Mouse (Mus musculus) spleen, adult 2 months (tissue): ENCODE data around the gene Sart1.

Experiments
- CTCF ChIP-seq: fragments of 200-500 bp; IDR thresholded peaks from 2 replicates; pipeline ENCODE4 v1.5.1; 2011; ENCODE audit warnings: mild to moderate bottlenecking, inconsistent platforms; ENCODE audit not compliant: insufficient read depth, insufficient read length, insufficient replicate concordance; ENCODE audit errors: extremely low read depth
- POLR2A ChIP-seq: fragments of 200-500 bp; IDR thresholded peaks from 2 replicates; pipeline ENCODE4 v1.6.1; 2011; ENCODE audit warnings: low read depth, low read length, inconsistent platforms

DNA sequence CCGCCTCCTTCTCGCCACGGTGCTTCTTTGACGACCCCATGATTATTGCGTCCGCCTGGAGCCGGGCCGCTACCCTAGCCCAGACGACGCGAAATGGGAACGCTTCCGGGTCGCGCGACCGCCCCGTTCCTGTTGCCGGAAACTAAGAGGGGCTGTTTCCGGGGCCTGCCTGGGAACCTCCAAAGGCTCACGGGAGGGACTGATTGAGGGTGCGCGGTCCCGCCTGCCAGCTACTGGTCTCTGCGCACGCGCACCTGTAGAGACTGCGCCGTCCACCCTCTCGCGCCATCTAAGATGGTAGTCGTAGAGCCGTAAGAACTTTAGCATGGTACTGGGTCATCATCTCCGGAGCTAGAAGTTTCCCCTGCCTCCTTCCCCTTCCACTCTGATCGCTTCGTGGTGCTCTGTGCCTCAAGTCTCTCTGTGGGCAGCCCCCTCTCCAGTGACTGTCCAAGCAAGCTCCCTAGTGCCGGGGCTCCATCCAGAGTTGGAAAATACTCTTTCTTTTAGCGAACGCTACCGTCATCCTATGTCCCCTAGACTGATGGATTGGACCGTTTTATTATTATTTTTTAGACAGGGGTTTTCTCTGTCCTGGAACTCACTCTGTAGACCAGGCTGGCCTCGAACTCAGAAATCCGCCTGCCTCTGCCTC, at the start of gene Sart1:
- peak; percentile 96 for TF ChIP-seq POLR2A
- TF ChIP-seq CTCF = no peak
